Mouse (Mus musculus) bone marrow, adult 2 months (tissue): ENCODE measurements around the gene Itga9.

Experiments used
- CTCF ChIP-seq: fragments of 200-500 bp; IDR thresholded peaks from 2 replicates; pipeline ENCODE4 v1.5.1; 2011; ENCODE audit warnings: low read length, control low read depth; ENCODE audit not compliant: control insufficient read depth, insufficient read depth
- POLR2A ChIP-seq: fragments of 200-500 bp; IDR thresholded peaks from 2 replicates; pipeline ENCODE4 v1.6.1; 2011; ENCODE audit warnings: low read depth, mild to moderate bottlenecking, control low read depth, low read length, borderline replicate concordance; ENCODE audit not compliant: control insufficient read depth

DNA sequence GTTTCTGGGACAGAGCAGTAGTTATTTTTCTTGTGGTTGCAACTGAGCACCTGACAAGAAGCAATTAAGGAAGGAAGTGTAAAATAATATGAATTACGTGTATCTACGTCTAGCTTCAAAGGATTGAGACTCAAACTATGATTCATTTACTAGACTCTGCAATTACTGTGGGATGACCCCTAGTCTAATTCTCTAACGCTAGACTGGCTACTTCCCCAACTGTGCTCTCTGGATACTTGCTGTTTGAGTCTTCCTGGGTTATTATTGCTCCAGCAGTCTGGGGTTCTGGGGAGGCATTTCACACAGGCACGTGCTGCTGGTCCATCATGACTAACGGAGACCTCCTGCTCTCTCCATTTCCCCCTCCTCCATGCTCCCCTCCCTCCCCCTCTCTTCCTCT is 10.7 kb downstream of the Itga9 start:
- TF ChIP-seq POLR2A, result no peak
- no peak for TF ChIP-seq CTCF
